ENCODE assay signal across 30 mouse cellular contexts in genomic region chr11:73274821-73275220, GRCm38 (mm10). TPM values are rescaled to one million over a fixed set of nuclear protein-coding genes. Genes with fewer than 3 reads are reported as not detected.
DNase-seq lines count a peak whose midpoint lies in the region; ATAC-seq and TF ChIP-seq lines count a peak whose summit lies in the region.
"Had no signal": no experiment of that assay in that cellular context is flagged by ENCODE, and none has a peak within 500 bp of the region (broad histone marks: within the 10 kb centered on the region; RNA-seq: fewer than 3 reads in every experiment).

No protein-coding gene starts in this region.

- H3K9ac ChIP-seq in intestine, embryonic 15.5 days: no peak overlapping the region
- no peak overlapping the region for H3K9ac ChIP-seq in intestine, postnatal 0 days (ENCODE audit: low read depth, low read length)
- H3K9ac ChIP-seq: embryonic facial prominence, embryonic 12.5 days; forebrain, embryonic 12.5 days had no signal

- 40% methylated on average over 2 of the region's 2 CpGs for WGBS in intestine, embryonic 15.5 days
- WGBS in intestine, postnatal 0 days: 25% methylated on average over 2 of the region's 2 CpGs
- WGBS in forebrain, embryonic 10.5 days: 39% methylated on average over 2 of the region's 2 CpGs

- 0 out of 2 replicates have a peak, but pooled peaks have one; percentile 25 for ATAC-seq in intestine, embryonic 15.5 days
- ATAC-seq in intestine, postnatal 0 days: no peak
- ATAC-seq: activated CD4-positive, CD25-positive, alpha-beta regulatory T cell, adult 4 months; CD4-positive, CD25-positive, alpha-beta regulatory T cell, adult 4 months; forebrain, embryonic 14.5 days; forebrain, embryonic 16.5 days; Patski had no signal

- H3K27ac ChIP-seq in gastrocnemius, adult 2 months: no peak overlapping the region
- no peak overlapping the region for H3K27ac ChIP-seq in intestine, embryonic 15.5 days
- no peak overlapping the region for H3K27ac ChIP-seq in intestine, postnatal 0 days (ENCODE audit: low read depth, low read length)
- no peak overlapping the region for H3K27ac ChIP-seq in forebrain, embryonic 10.5 days
- H3K27ac ChIP-seq: embryonic facial prominence, embryonic 10.5 days; embryonic facial prominence, embryonic 12.5 days; forebrain, embryonic 12.5 days had no signal

- H3K4me2 ChIP-seq in intestine, embryonic 15.5 days (replicated peaks): no peak overlapping the region
- no peak overlapping the region for H3K4me2 ChIP-seq in intestine, postnatal 0 days (replicated peaks; ENCODE audit: low read depth)
- H3K4me2 ChIP-seq: embryonic facial prominence, embryonic 12.5 days; forebrain, embryonic 12.5 days had no signal

- no peaks in the 10 kb centered on the region for H3K36me3 ChIP-seq in intestine, embryonic 15.5 days
- H3K36me3 ChIP-seq in intestine, postnatal 0 days (ENCODE audit: control insufficient read depth, insufficient read depth): no peaks in the 10 kb centered on the region
- H3K36me3 ChIP-seq in forebrain, embryonic 10.5 days (replicated peaks): no peaks in the 10 kb centered on the region
- H3K36me3 ChIP-seq: embryonic facial prominence, embryonic 10.5 days; embryonic facial prominence, embryonic 12.5 days; forebrain, embryonic 12.5 days; G1E had no signal

- H3K9me3 ChIP-seq in intestine, embryonic 15.5 days: no peaks in the 10 kb centered on the region
- H3K9me3 ChIP-seq in intestine, postnatal 0 days (ENCODE audit: control insufficient read depth): no peaks in the 10 kb centered on the region
- no peaks in the 10 kb centered on the region for H3K9me3 ChIP-seq in forebrain, embryonic 10.5 days
- H3K9me3 ChIP-seq: embryonic facial prominence, embryonic 10.5 days; embryonic facial prominence, embryonic 12.5 days; forebrain, embryonic 12.5 days; G1E had no signal

- peak; percentile 33 for DNase-seq in gastrocnemius, adult 2 months
- no peak for DNase-seq in gastrocnemius, postnatal 36 days
- DNase-seq in gastrocnemius, postnatal 25 days: peak; percentile 47
- DNase-seq in gastrocnemius, postnatal 4 days (ENCODE audit: low spot score in 2 of 2): no peak
- DNase-seq in skeletal muscle tissue, adult 2 months (ENCODE audit: low read depth, low spot score): peak; percentile 39
- DNase-seq in forebrain, embryonic 10.5 days (ENCODE audit: extremely low spot score, low spot score): no peak
- DNase-seq: adrenal gland, adult 2 months; adrenal gland, postnatal 10 days; adrenal gland, postnatal 25 days; B cell, adult 2 months; cerebellum, adult 11-12 months; cerebellum, adult 2 months; cerebellum, adult 9-10 months; cerebellum, postnatal 25 days had no signal

- H3K4me3 ChIP-seq in gastrocnemius, adult 2 months: no peak overlapping the region
- H3K4me3 ChIP-seq in intestine, embryonic 15.5 days (replicated peaks): no peak overlapping the region
- no peak overlapping the region for H3K4me3 ChIP-seq in intestine, postnatal 0 days (ENCODE audit: low read depth, low read length)
- H3K4me3 ChIP-seq in forebrain, embryonic 10.5 days: no peak overlapping the region
- H3K4me3 ChIP-seq: embryonic facial prominence, embryonic 10.5 days; embryonic facial prominence, embryonic 12.5 days; forebrain, embryonic 12.5 days had no signal

- H3K4me1 ChIP-seq in intestine, embryonic 15.5 days (replicated peaks): no peaks in the 10 kb centered on the region
- no peaks in the 10 kb centered on the region for H3K4me1 ChIP-seq in intestine, postnatal 0 days (replicated peaks; ENCODE audit: control insufficient read depth, insufficient read depth, low read length)
- no peaks in the 10 kb centered on the region for H3K4me1 ChIP-seq in forebrain, embryonic 10.5 days
- H3K4me1 ChIP-seq: embryonic facial prominence, embryonic 10.5 days; embryonic facial prominence, embryonic 12.5 days; forebrain, embryonic 12.5 days had no signal

- TF ChIP-seq CTCF in gastrocnemius, adult 2 months (IDR thresholded peaks at IDR 0.05): no peak
- TF ChIP-seq CTCF in intestine, postnatal 0 days (IDR thresholded peaks at IDR 0.05; ENCODE audit: low read depth): no peak

- H3K27me3 ChIP-seq in intestine, embryonic 15.5 days (replicated peaks): no peaks in the 10 kb centered on the region
- H3K27me3 ChIP-seq in intestine, postnatal 0 days (replicated peaks; ENCODE audit: control insufficient read depth, insufficient read depth, low read length): no peaks in the 10 kb centered on the region; the same call in 1 of the 2 replicates
- no peaks in the 10 kb centered on the region for H3K27me3 ChIP-seq in forebrain, embryonic 10.5 days (ENCODE audit: poor library complexity, severe bottlenecking)
- H3K27me3 ChIP-seq: embryonic facial prominence, embryonic 12.5 days; forebrain, embryonic 12.5 days; Patski had no signal

- intact Hi-C loops in gastrocnemius, adult 2 months (cut with DNase I): loop anchor here (5.0 kb wide), 1 partner anchor 138 kb away; the partner anchor contains the start of gene Haspin
- intact Hi-C loops in gastrocnemius, postnatal 36 days (cut with DNase I): no loop called here

RNA-seq across cellular contexts. Expression of gene Trpv3, which starts 7.6 kb away (rescaled TPM):
- total RNA-seq in gastrocnemius, adult 2 months (2021): not detected
- not detected for total RNA-seq in gastrocnemius, postnatal 36 days (2021)
- under 1 TPM in 1 of 2 experiments, not detected in 1; 0.05 TPM for total RNA-seq in gastrocnemius, postnatal 25 days (2021)
- total RNA-seq in gastrocnemius, postnatal 4 days (2021): under 1 TPM in 1 of 2 experiments, not detected in 1; 0.05 TPM
- 0.04 and 0.10 TPM in 2 replicates for polyA plus RNA-seq in intestine, embryonic 15.5 days (2015; fragmentation: Nextera tagmentation; extraction: Ambion mirVana)
- polyA plus RNA-seq in intestine, postnatal 0 days (2015; fragmentation: Nextera tagmentation; extraction: Ambion mirVana): 0.16 and 0.27 TPM in 2 replicates
- polyA plus RNA-seq in forebrain, embryonic 10.5 days (2016; fragmentation: Nextera tagmentation; extraction: Ambion mirVana): 0.02 TPM in 1 of 2 replicates, not detected in the other
- total RNA-seq: CH12.LX had no signal
- polyA plus RNA-seq: embryonic facial prominence, embryonic 10.5 days; forebrain, embryonic 12.5 days; forebrain, embryonic 14.5 days; forebrain, embryonic 16.5 days; G1E had no signal

RNA-seq across cellular contexts. Expression of gene Trpv1, which starts 40.7 kb away (rescaled TPM):
- under 1 TPM; 0.06 to 0.20 TPM for total RNA-seq in gastrocnemius, adult 2 months (2021)
- under 1 TPM; 0.15 TPM for total RNA-seq in gastrocnemius, postnatal 36 days (2021)
- total RNA-seq in gastrocnemius, postnatal 25 days (2021): under 1 TPM in 1 of 2 experiments, not detected in 1; 0.21 TPM
- total RNA-seq in gastrocnemius, postnatal 4 days (2021): under 1 TPM; 0.31 to 0.52 TPM
- polyA plus RNA-seq in intestine, embryonic 15.5 days (2015; fragmentation: Nextera tagmentation; extraction: Ambion mirVana): 0.10 TPM in 2 replicates
- polyA plus RNA-seq in intestine, postnatal 0 days (2015; fragmentation: Nextera tagmentation; extraction: Ambion mirVana): 0.13 and 0.24 TPM in 2 replicates
- polyA plus RNA-seq in forebrain, embryonic 10.5 days (2016; fragmentation: Nextera tagmentation; extraction: Ambion mirVana): not detected in 2 replicates
- total RNA-seq: G1E had no signal
- polyA plus RNA-seq: activated CD4-positive, CD25-positive, alpha-beta regulatory T cell, adult 4 months; CD4-positive, CD25-positive, alpha-beta regulatory T cell, adult 4 months; embryonic facial prominence, embryonic 10.5 days; forebrain, embryonic 12.5 days; forebrain, embryonic 14.5 days; forebrain, embryonic 16.5 days; G1E; Patski had no signal

RNA-seq across cellular contexts. Expression of gene Aspa, which starts 54.6 kb away (rescaled TPM):
- 1 to 10 TPM; 2.1 to 5.1 TPM for total RNA-seq in gastrocnemius, adult 2 months (2021)
- 1 to 10 TPM; 1.7 to 3.8 TPM for total RNA-seq in gastrocnemius, postnatal 36 days (2021)
- total RNA-seq in gastrocnemius, postnatal 25 days (2021): 1 to 10 TPM; 1.8 to 4.8 TPM
- total RNA-seq in gastrocnemius, postnatal 4 days (2021): 1 to 10 TPM; 2.1 to 2.4 TPM
- 0.94 and 1.3 TPM in 2 replicates for polyA plus RNA-seq in intestine, embryonic 15.5 days (2015; fragmentation: Nextera tagmentation; extraction: Ambion mirVana)
- polyA plus RNA-seq in intestine, postnatal 0 days (2015; fragmentation: Nextera tagmentation; extraction: Ambion mirVana): 8.4 and 13.5 TPM in 2 replicates
- 0.12 and 0.14 TPM in 2 replicates for polyA plus RNA-seq in forebrain, embryonic 10.5 days (2016; fragmentation: Nextera tagmentation; extraction: Ambion mirVana)
- total RNA-seq: CH12.LX had no signal
- polyA plus RNA-seq: G1E had no signal

RNA-seq across cellular contexts. Expression of gene Gm49340, which starts 54.7 kb away (rescaled TPM):
- total RNA-seq in gastrocnemius, adult 2 months (2021): not detected
- not detected for total RNA-seq in gastrocnemius, postnatal 36 days (2021)
- total RNA-seq in gastrocnemius, postnatal 25 days (2021): not detected
- total RNA-seq in gastrocnemius, postnatal 4 days (2021): not detected
- not detected in 2 replicates for polyA plus RNA-seq in intestine, embryonic 15.5 days (2015; fragmentation: Nextera tagmentation; extraction: Ambion mirVana)
- polyA plus RNA-seq in intestine, postnatal 0 days (2015; fragmentation: Nextera tagmentation; extraction: Ambion mirVana): not detected in 2 replicates
- not detected in 2 replicates for polyA plus RNA-seq in forebrain, embryonic 10.5 days (2016; fragmentation: Nextera tagmentation; extraction: Ambion mirVana)
- total RNA-seq: adrenal gland, adult 2 months; adrenal gland, postnatal 25 days; adrenal gland, postnatal 4 days; CH12.LX; G1E had no signal
- polyA plus RNA-seq: activated CD4-positive, CD25-positive, alpha-beta regulatory T cell, adult 4 months; adrenal gland, adult 2 months; brain, embryonic 14.5 days; CD4-positive, CD25-positive, alpha-beta regulatory T cell, adult 4 months; cerebellum, adult 2 months; cortical plate, adult 2 months; embryonic facial prominence, embryonic 10.5 days; embryonic facial prominence, embryonic 12.5 days; embryonic facial prominence, embryonic 14.5 days; forebrain, embryonic 12.5 days; forebrain, embryonic 14.5 days; forebrain, embryonic 16.5 days; G1E; Patski had no signal

RNA-seq across cellular contexts. Expression of gene Spata22, which starts 54.7 kb away (rescaled TPM):
- total RNA-seq in gastrocnemius, adult 2 months (2021): not detected
- total RNA-seq in gastrocnemius, postnatal 36 days (2021): not detected
- total RNA-seq in gastrocnemius, postnatal 25 days (2021): not detected
- not detected for total RNA-seq in gastrocnemius, postnatal 4 days (2021)
- polyA plus RNA-seq in intestine, embryonic 15.5 days (2015; fragmentation: Nextera tagmentation; extraction: Ambion mirVana): 0.18 and 0.47 TPM in 2 replicates
- 0.14 and 0.16 TPM in 2 replicates for polyA plus RNA-seq in intestine, postnatal 0 days (2015; fragmentation: Nextera tagmentation; extraction: Ambion mirVana)
- not detected in 2 replicates for polyA plus RNA-seq in forebrain, embryonic 10.5 days (2016; fragmentation: Nextera tagmentation; extraction: Ambion mirVana)
- total RNA-seq: CH12.LX, G1E had no signal
- polyA plus RNA-seq: activated CD4-positive, CD25-positive, alpha-beta regulatory T cell, adult 4 months; adrenal gland, adult 2 months; CD4-positive, CD25-positive, alpha-beta regulatory T cell, adult 4 months; embryonic facial prominence, embryonic 10.5 days; embryonic facial prominence, embryonic 12.5 days; embryonic facial prominence, embryonic 14.5 days; forebrain, embryonic 12.5 days; forebrain, embryonic 14.5 days; forebrain, embryonic 16.5 days; G1E had no signal

Comparison
In these comparisons a context has a peak if more than half of its experiments do, and no peak if none do; other contexts are left out.
1. DNase-seq: peak in gastrocnemius, adult 2 months (single experiment), gastrocnemius, postnatal 25 days (single experiment) and skeletal muscle tissue, adult 2 months (single experiment); none in gastrocnemius, postnatal 36 days (0 of 2), gastrocnemius, postnatal 4 days (0 of 2) and forebrain, embryonic 10.5 days (single experiment).